Mouse (Mus musculus) T-cell, adult 2 months (primary cell): Measurements from ENCODE around the gene Mef2a.
"Not testable (repeated sequence)": the region's sequence is repeated elsewhere in the genome, so short reads cannot be mapped to it uniquely, and the experiment has no call there.

Experiments used
- DNase-seq: peaks from one replicate; pipeline ENCODE4 v3.0.0; 2022; ENCODE audit warnings: low spot score

Gene Mef2a

GRCm38 (mm10) chr7:67369645-67370044 is 3.0 kb downstream of the Mef2a start:
- DNase-seq, result no peak

GRCm38 (mm10) chr7:67368394-67368793 is 4.3 kb downstream of the Mef2a start:
- no peak for DNase-seq

GRCm38 (mm10) chr7:67360588-67360987 is 12.1 kb downstream of the Mef2a start:
- DNase-seq, result no peak

- DNase-seq, result no peak
Observed at GRCm38 (mm10) chr7:67359863-67360262, 12.8 kb downstream of the Mef2a start.

- DNase-seq, result peak; percentile 25
Observed at GRCm38 (mm10) chr7:67355870-67356269, 16.8 kb downstream of the Mef2a start.

- peak; percentile 70 for DNase-seq
Observed at GRCm38 (mm10) chr7:67353667-67354066, 19.0 kb downstream of the Mef2a start.

- DNase-seq, result no peak
Observed at GRCm38 (mm10) chr7:67352989-67353388, 19.7 kb downstream of the Mef2a start.

- DNase-seq, result no peak
Observed at GRCm38 (mm10) chr7:67344443-67344842, 28.2 kb downstream of the Mef2a start.

- DNase-seq, result no peak
Observed at GRCm38 (mm10) chr7:67342067-67342625, 30.5 kb downstream of the Mef2a start.

- no peak for DNase-seq
Observed at GRCm38 (mm10) chr7:67320359-67320758, 52.3 kb downstream of the Mef2a start.

GRCm38 (mm10) chr7:67318697-67319096 is 54.0 kb downstream of the Mef2a start:
- DNase-seq, result no peak

- no peak for DNase-seq
Observed at GRCm38 (mm10) chr7:67313200-67313599, 59.5 kb downstream of the Mef2a start.

GRCm38 (mm10) chr7:67310151-67310550 is 62.5 kb downstream of the Mef2a start:
- DNase-seq, result no peak

- no peak for DNase-seq
Observed at GRCm38 (mm10) chr7:67308102-67308501, 64.6 kb downstream of the Mef2a start.

GRCm38 (mm10) chr7:67307078-67307477 is 65.6 kb downstream of the Mef2a start:
- DNase-seq, result no peak

- no peak for DNase-seq
Observed at GRCm38 (mm10) chr7:67304937-67305336, 67.7 kb downstream of the Mef2a start.

GRCm38 (mm10) chr7:67296419-67296818 is 76.2 kb downstream of the Mef2a start:
- DNase-seq, result no peak

- no peak for DNase-seq
Observed at GRCm38 (mm10) chr7:67291356-67291755, 81.3 kb downstream of the Mef2a start.

- DNase-seq, result no peak
Observed at GRCm38 (mm10) chr7:67287456-67287855, 85.2 kb downstream of the Mef2a start.

- no peak for DNase-seq
Observed at GRCm38 (mm10) chr7:67283581-67283980, 89.1 kb downstream of the Mef2a start.

- DNase-seq, result not testable (repeated sequence)
Observed at GRCm38 (mm10) chr7:67270447-67270846, 102.2 kb downstream of the Mef2a start.

GRCm38 (mm10) chr7:67259828-67260563 is 112.7 kb downstream of the Mef2a start:
- peak; percentile 4 for DNase-seq

GRCm38 (mm10) chr7:67246067-67246466 is 126.6 kb downstream of the Mef2a start:
- DNase-seq, result no peak

GRCm38 (mm10) chr7:67245255-67245654 is 127.4 kb downstream of the Mef2a start:
- no peak for DNase-seq
